Mouse (Mus musculus) fat pad, adult 2 months (tissue): ENCODE results near the gene Fam178b.

Experiments used
- DNase-seq: peaks from one replicate; pipeline ENCODE4 v3.0.0-alpha.2; 2011; ENCODE audit warnings: low read depth, low spot score; ENCODE audit errors: extremely low read depth

Fam178b gene

GRCm38 (mm10) chr1:36526903-36527302 lies 156.1 kb downstream of the Fam178b start:
- no peak for DNase-seq

DNA sequence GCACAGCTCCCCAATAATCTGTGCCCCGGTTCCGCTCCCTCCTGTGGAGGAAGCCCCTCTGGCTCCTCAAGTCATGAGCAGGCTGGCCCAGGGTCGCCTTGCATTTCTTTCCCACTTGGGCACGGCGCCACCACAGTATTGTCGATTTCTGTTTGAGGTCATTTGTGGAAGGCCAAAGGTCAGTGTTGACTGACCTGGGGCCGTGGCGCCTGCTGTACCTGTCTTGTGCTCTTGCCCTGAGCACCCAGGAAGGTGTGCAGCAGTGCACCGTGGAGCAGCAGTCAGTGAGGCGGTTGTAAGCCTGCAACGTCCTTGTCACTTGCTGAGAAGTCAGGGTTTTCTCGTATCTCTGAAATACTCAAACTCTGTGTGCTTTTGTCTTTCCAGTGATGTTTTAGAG lies 157.2 kb downstream of the Fam178b start:
- no peak for DNase-seq

GRCm38 (mm10) chr1:36524058-36524457 lies 158.9 kb downstream of the Fam178b start:
- DNase-seq = no peak

- peak; percentile 40 for DNase-seq
These were observed 159.5 kb downstream of the Fam178b start for GRCm38 (mm10) chr1:36523332-36524013.

GRCm38 (mm10) chr1:36522210-36522609 lies 160.8 kb downstream of the Fam178b start:
- no peak for DNase-seq

- DNase-seq = no peak
These were observed 163.4 kb downstream of the Fam178b start for GRCm38 (mm10) chr1:36519626-36520025.

DNA sequence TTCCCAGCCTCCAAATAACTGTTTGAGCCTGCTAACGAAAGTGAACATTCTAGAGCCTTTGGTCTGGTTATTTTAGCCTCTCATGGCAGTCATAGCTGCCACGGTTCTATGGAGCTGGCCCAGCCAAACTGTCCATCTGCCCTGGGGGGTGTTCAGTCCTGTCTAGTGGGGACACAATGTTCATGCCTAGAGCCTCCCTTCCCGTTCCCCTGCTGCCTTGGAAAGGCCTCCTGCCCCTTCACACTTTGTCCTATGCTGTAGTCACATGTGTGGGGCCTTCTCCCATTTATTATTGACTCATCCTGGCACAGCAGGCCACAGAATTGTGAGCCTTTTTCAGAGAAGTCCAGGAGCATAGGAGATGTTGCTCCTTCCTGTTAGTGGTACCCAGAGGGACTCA lies 164.7 kb downstream of the Fam178b start:
- no peak for DNase-seq

- DNase-seq = no peak
These were observed 169.3 kb downstream of the Fam178b start for GRCm38 (mm10) chr1:36513718-36514117.

- DNase-seq = no peak
These were observed 169.7 kb downstream of the Fam178b start for GRCm38 (mm10) chr1:36513310-36513709.

GRCm38 (mm10) chr1:36512966-36513280 lies 170.1 kb downstream of the Fam178b start:
- no peak for DNase-seq
